Mouse (Mus musculus) kidney, postnatal 0 days (tissue): ENCODE results near the gene Cfap45. TPM values are rescaled to one million over a fixed set of nuclear protein-coding genes. Genes with fewer than 3 reads are reported as not detected.

Experiments
- ATAC-seq: fragments of 200-750 bp; cut with Nextera tagmentation; replicated peaks from 2 replicates; pipeline ENCODE4 v1.8.0; 2017; ENCODE audit warnings: low read depth, moderate number of reproducible peaks, moderate TSS enrichment, moderate library complexity; ENCODE audit not compliant: low FRiP score
- DNase-seq: peaks from one replicate; pipeline ENCODE4 v3.0.0-alpha.2; 2016; ENCODE audit warnings: low spot score
- H3K27ac ChIP-seq: fragments of 300-500 bp; sonication (generic); 2 replicates; pipeline ENCODE4 v1.5.1; 2014; ENCODE audit warnings: mild to moderate bottlenecking
- H3K27me3 ChIP-seq: fragments of 300-500 bp; sonication (generic); 2 replicates; pipeline ENCODE4 v1.6.1; 2014; ENCODE audit warnings: low read length, mixed read lengths; ENCODE audit not compliant: insufficient read depth
- H3K36me3 ChIP-seq: fragments of 300-500 bp; sonication (generic); 2 replicates; pipeline ENCODE4 v1.6.1; 2014; ENCODE audit warnings: low read length, mixed read lengths; ENCODE audit not compliant: insufficient read depth
- H3K4me1 ChIP-seq: fragments of 300-500 bp; sonication (generic); replicated peaks from 2 replicates; pipeline ENCODE4 v1.6.1; 2014; ENCODE audit warnings: antibody characterized with exemption, low read length, mixed read lengths; ENCODE audit not compliant: insufficient read depth
- H3K4me2 ChIP-seq: fragments of 300-500 bp; sonication (generic); 2 replicates; pipeline ENCODE4 v1.6.1; 2014; ENCODE audit warnings: mild to moderate bottlenecking, low read length, moderate library complexity, mixed read lengths
- H3K4me3 ChIP-seq: fragments of 300-500 bp; sonication (generic); replicated peaks from 2 replicates; pipeline ENCODE4 v1.5.1; 2014; ENCODE audit warnings: low read depth, low read length
- H3K9ac ChIP-seq: fragments of 300-500 bp; sonication (generic); 2 replicates; pipeline ENCODE4 v1.6.1; 2014; ENCODE audit warnings: low read depth, low read length
- H3K9me3 ChIP-seq: fragments of 300-500 bp; sonication (generic); replicated peaks from 2 replicates; pipeline ENCODE4 v1.6.1; 2016; ENCODE audit warnings: low read length, inconsistent platforms, mixed read lengths
- CTCF ChIP-seq: IDR thresholded peaks from 2 replicates; pipeline ENCODE4 v1.5.1; 2016; ENCODE audit warnings: antibody characterized with exemption, low read depth, mild to moderate bottlenecking, moderate library complexity
- WGBS: fragments of 180-500 bp; shearing (Covaris S2); extraction: QIAGEN DNeasy Blood & Tissue Kit; methylation state at CpG from one replicate; pipeline ENCODE4 v1.1.7; 2014; 5-methylcytosine and 5-hydroxymethylcytosine counted together
- polyA plus RNA-seq: library from polyadenylated mRNA; unstranded; fragments of >200 nt; fragmentation: Nextera tagmentation; extraction: Ambion mirVana; gene quantifications from 2 replicates; pipeline ENCODE4 v1.2.1, GENCODE M21; 2015

The Cfap45 gene
- polyA plus RNA-seq, 1 experiment from 2014 or later: 1.3 TPM

GRCm38 (mm10) chr1:172512962-172513361 lies 7.6 kb upstream of the Cfap45 start:
- H3K4me3 ChIP-seq: no peak overlapping the region
- WGBS: 27% methylated on average over 13 of the region's 13 CpGs
- H3K27ac ChIP-seq: peak overlapping the region; percentile 86
- H3K4me1 ChIP-seq: peaks cover 26% of the 10 kb centered on the region
- no peaks in the 10 kb centered on the region for H3K27me3 ChIP-seq
- no peaks in the 10 kb centered on the region for H3K9me3 ChIP-seq
- DNase-seq (peak; percentile 86), ATAC-seq (0 out of 2 replicates have a peak, but pooled peaks have one; percentile 40)
- TF ChIP-seq CTCF: peak; percentile 62
- H3K36me3 ChIP-seq: 0 out of 2 replicates have a peak, but pooled peaks cover 3% of the 10 kb centered on the region
- peak overlapping the region; percentile 15; the same call in 1 of the 2 replicates for H3K4me2 ChIP-seq
- peak overlapping the region; percentile 32; the same call in 1 of the 2 replicates for H3K9ac ChIP-seq

- peaks cover 26% of the 10 kb centered on the region for H3K4me1 ChIP-seq
- no peaks in the 10 kb centered on the region for H3K27me3 ChIP-seq
- ATAC-seq (no peak), DNase-seq (peak; percentile 62)
- H3K27ac ChIP-seq: peak overlapping the region; percentile 86
- 0 out of 2 replicates have a peak overlapping the region, but pooled peaks have one; percentile 15 for H3K4me2 ChIP-seq
- 65% methylated on average over 17 of the region's 17 CpGs for WGBS
- no peak overlapping the region for H3K4me3 ChIP-seq
- no peak for TF ChIP-seq CTCF
- H3K9me3 ChIP-seq: no peaks in the 10 kb centered on the region
- peak overlapping the region; percentile 32; the same call in 1 of the 2 replicates for H3K9ac ChIP-seq
- no peaks in the 10 kb centered on the region for H3K36me3 ChIP-seq
These were observed 6.9 kb upstream of the Cfap45 start for GRCm38 (mm10) chr1:172513525-172514212.

- ATAC-seq: no peak
- no peak overlapping the region for H3K4me2 ChIP-seq
These were observed 6.4 kb upstream of the Cfap45 start for GRCm38 (mm10) chr1:172514213-172514529.

GRCm38 (mm10) chr1:172514551-172515268 lies 5.9 kb upstream of the Cfap45 start:
- Histone ChIP-seq H3K9ac (no peak overlapping the region), H3K4me3 (no peak overlapping the region), H3K4me1 (peaks cover 26% of the 10 kb centered on the region), H3K4me2 (no peak overlapping the region), H3K36me3 (no peaks in the 10 kb centered on the region), H3K27me3 (no peaks in the 10 kb centered on the region), H3K9me3 (no peaks in the 10 kb centered on the region), H3K27ac (peak overlapping the region; percentile 86)
- 57% methylated on average over 7 of the region's 7 CpGs for WGBS
- no peak for ATAC-seq
- DNase-seq: peak; percentile 50
- no peak for TF ChIP-seq CTCF

More at GRCm38 (mm10) chr1:172514213-172514529, 6.4 kb upstream of the Cfap45 start:
- Histone ChIP-seq H3K4me3 (no peak overlapping the region), H3K36me3 (no peaks in the 10 kb centered on the region), H3K9me3 (no peaks in the 10 kb centered on the region), H3K4me1 (peaks cover 26% of the 10 kb centered on the region), H3K27me3 (no peaks in the 10 kb centered on the region), H3K27ac (peak overlapping the region; percentile 86), H3K9ac (no peak overlapping the region)
- no peak for TF ChIP-seq CTCF
- no peak for DNase-seq
- WGBS: 73% methylated on average over 4 of the region's 4 CpGs

GRCm38 (mm10) chr1:172515396-172515795 lies 5.2 kb upstream of the Cfap45 start:
- Histone ChIP-seq H3K4me3 (no peak overlapping the region), H3K27ac (peak overlapping the region; percentile 86), H3K4me1 (peaks cover 27% of the 10 kb centered on the region), H3K9me3 (no peaks in the 10 kb centered on the region), H3K27me3 (no peaks in the 10 kb centered on the region), H3K36me3 (no peaks in the 10 kb centered on the region), H3K9ac (no peak overlapping the region), H3K4me2 (no peak overlapping the region)
- no peak for TF ChIP-seq CTCF
- WGBS: 32% methylated on average over 1 of the region's 1 CpGs
- no peak for DNase-seq
- 0 out of 2 replicates have a peak, but pooled peaks have one; percentile 23 for ATAC-seq

DNA sequence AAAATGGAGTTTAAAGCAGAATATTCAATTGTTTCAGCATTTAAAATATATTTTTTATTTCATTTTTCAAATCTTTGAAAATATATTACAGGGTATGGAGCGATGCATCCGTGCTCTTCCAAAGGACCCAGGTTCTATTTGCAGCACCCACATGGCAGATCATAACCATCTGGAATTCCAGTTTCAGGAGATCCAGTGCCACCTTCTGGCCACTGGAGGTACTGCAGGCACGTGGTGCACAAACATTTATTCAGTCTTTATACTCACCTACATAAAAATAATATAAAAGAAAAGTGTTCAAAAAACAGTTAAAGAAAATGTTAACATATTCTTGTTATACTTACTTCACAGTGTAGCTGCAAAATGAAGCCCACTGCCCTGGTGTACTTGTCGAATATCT lies 2.6 kb upstream of the Cfap45 start:
- TF ChIP-seq CTCF: peak; percentile 56
- H3K27ac ChIP-seq: no peak overlapping the region

More for the DNA sequence above, 2.6 kb upstream of the Cfap45 start:
- Histone ChIP-seq H3K4me2 (no peak overlapping the region), H3K36me3 (no peaks in the 10 kb centered on the region), H3K9ac (no peak overlapping the region), H3K27me3 (no peaks in the 10 kb centered on the region), H3K4me3 (no peak overlapping the region), H3K4me1 (peaks cover 27% of the 10 kb centered on the region), H3K9me3 (no peaks in the 10 kb centered on the region)
- 82% methylated on average over 4 of the region's 4 CpGs for WGBS
- ATAC-seq (no peak), DNase-seq (no peak)
